Mouse (Mus musculus) heart, postnatal 0 days (tissue): ENCODE measurements around the gene Bbs2. TPM values are rescaled to one million over a fixed set of nuclear protein-coding genes. Genes with fewer than 3 reads are reported as not detected.
A peak's percentile ranks its signal among the peaks of the same experiment; 100 is the strongest.

ENCODE experiments used
- ATAC-seq: fragments of 200-750 bp; cut with Nextera tagmentation; 2 replicates; pipeline ENCODE4 v1.8.0; 2017; ENCODE audit warnings: low read depth, moderate number of reproducible peaks, moderate library complexity; ENCODE audit not compliant: insufficient read depth
- DNase-seq: peaks from one replicate; pipeline ENCODE4 v3.0.0-alpha.2; 2016; ENCODE audit warnings: low spot score
- H3K27ac ChIP-seq: fragments of 300-500 bp; sonication (generic); 2 replicates; pipeline ENCODE4 v1.5.1; 2014; ENCODE audit warnings: low read depth, mild to moderate bottlenecking
- H3K27me3 ChIP-seq: fragments of 300-500 bp; sonication (generic); 2 replicates; pipeline ENCODE4 v1.6.1; 2014; ENCODE audit warnings: low read length, mixed read lengths; ENCODE audit not compliant: control insufficient read depth, insufficient read depth
- H3K36me3 ChIP-seq: fragments of 300-500 bp; sonication (generic); replicated peaks from 2 replicates; pipeline ENCODE4 v1.6.1; 2014; ENCODE audit warnings: low read length, mixed read lengths; ENCODE audit not compliant: control insufficient read depth, insufficient read depth
- H3K4me1 ChIP-seq: fragments of 300-500 bp; sonication (generic); 2 replicates; pipeline ENCODE4 v1.6.1; 2014; ENCODE audit warnings: antibody characterized with exemption; ENCODE audit not compliant: control insufficient read depth, insufficient read depth
- H3K4me2 ChIP-seq: fragments of 300-500 bp; sonication (generic); 2 replicates; pipeline ENCODE4 v1.6.1; 2014; ENCODE audit warnings: low read depth, mild to moderate bottlenecking, low read length, moderate library complexity
- H3K4me3 ChIP-seq: fragments of 300-500 bp; sonication (generic); 2 replicates; pipeline ENCODE4 v1.5.1; 2014; ENCODE audit warnings: low read depth, low read length
- H3K9ac ChIP-seq: fragments of 300-500 bp; sonication (generic); replicated peaks from 2 replicates; pipeline ENCODE4 v1.6.1; 2014; ENCODE audit warnings: low read depth, low read length, mixed read lengths
- H3K9me3 ChIP-seq: fragments of 300-500 bp; sonication (generic); replicated peaks from 2 replicates; pipeline ENCODE4 v1.6.1; 2016; ENCODE audit warnings: low read length; ENCODE audit not compliant: control insufficient read depth
- CTCF ChIP-seq: IDR thresholded peaks from 2 replicates; pipeline ENCODE4 v1.5.1; 2016; ENCODE audit warnings: antibody characterized with exemption, control low read depth, low read depth
- EP300 ChIP-seq: IDR thresholded peaks from 2 replicates; pipeline ENCODE4 v1.6.1; 2016; ENCODE audit warnings: antibody characterized with exemption, low read depth
- WGBS: fragments of 180-500 bp; shearing (Covaris S2); extraction: QIAGEN DNeasy Blood & Tissue Kit; methylation state at CpG from one replicate; pipeline ENCODE4 v1.1.7; 2014; 5-methylcytosine and 5-hydroxymethylcytosine counted together
- polyA plus RNA-seq: library from polyadenylated mRNA; unstranded; fragments of >200 nt; fragmentation: Nextera tagmentation; extraction: Ambion mirVana; gene quantifications from 2 replicates; pipeline ENCODE4 v1.2.1, GENCODE M21; 2015
- total RNA-seq: library from RNA; depleted of rRNA; stranded (reverse); fragments of >200 nt; gene quantifications from 2 replicates; pipeline ENCODE4 v1.2.3, GENCODE M21; 2014; ENCODE audit warnings: low replicate concordance

Bbs2 gene
- total and polyA plus RNA-seq, 2 experiments from 2014 or later = 9.1 to 10.1 TPM

DNA sequence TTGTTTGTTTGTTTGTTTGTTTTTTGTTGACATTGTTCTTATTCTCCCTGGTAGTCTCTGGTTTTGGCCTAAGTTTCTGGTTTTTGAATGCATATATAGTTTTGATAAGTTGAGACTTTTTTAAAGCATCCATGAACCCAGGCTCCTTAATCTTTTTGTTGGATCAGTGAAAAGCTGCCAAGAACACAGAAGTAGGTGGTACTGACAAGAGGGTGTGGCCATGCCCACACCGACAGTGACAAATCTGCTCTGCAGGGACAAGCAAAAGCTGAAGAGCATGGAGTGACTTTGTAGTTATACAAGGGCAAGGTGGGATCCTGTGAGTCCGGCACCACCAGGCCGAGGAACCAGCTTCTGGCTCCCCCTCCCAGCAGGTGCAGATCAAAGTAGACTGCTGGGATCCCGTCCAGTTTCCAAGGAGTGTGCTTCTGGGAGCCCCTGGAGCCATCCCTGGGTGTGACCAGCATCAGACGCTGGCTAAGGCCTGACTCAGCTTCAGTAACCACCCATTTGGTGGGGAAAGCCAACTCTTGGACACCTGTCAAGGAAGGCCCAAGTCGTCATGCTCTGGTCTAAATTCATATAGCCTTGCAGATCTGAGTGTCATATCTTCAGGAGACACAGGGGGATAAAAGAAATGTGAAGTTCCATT is 11.9 kb upstream of the Bbs2 start:
- no peak for TF ChIP-seq CTCF
- no peak for TF ChIP-seq EP300
- ATAC-seq = no peak

DNA sequence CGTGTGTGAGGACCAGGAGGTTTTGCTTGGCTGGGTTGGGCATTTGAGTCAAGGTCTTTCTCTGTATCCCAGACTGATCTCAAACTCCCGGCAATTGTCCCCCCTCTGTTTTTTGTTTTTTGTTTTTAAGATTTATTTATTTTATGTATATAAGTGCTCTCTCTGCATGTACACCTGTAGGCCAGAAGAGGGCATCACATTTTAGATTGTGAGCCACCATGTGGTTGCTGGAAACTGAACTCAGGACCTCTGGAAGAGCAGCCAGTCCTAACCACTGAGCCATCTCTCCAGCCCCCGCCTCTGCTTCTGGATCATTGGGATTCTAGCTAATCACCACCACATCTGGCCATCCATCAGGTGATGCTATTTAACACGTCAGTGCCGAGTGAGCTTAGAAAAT is 11.1 kb upstream of the Bbs2 start:
- WGBS = 79% methylated on average over 5 of the region's 5 CpGs
- H3K4me1 ChIP-seq = 0 out of 2 replicates have a peak, but pooled peaks cover 3% of the 10 kb centered on the region
- no peaks in the 10 kb centered on the region for H3K9me3 ChIP-seq
- no peak for DNase-seq
- H3K27ac ChIP-seq = no peak overlapping the region
- H3K4me3 ChIP-seq = no peak overlapping the region
- no peak overlapping the region for H3K4me2 ChIP-seq
- no peaks in the 10 kb centered on the region for H3K27me3 ChIP-seq
- ATAC-seq = no peak
- no peaks in the 10 kb centered on the region for H3K36me3 ChIP-seq
- H3K9ac ChIP-seq = no peak overlapping the region
- no peak for TF ChIP-seq EP300
- TF ChIP-seq CTCF = no peak

More for the DNA sequence above, 11.9 kb upstream of the Bbs2 start:
- H3K4me2 ChIP-seq = no peak overlapping the region
- H3K36me3 ChIP-seq = no peaks in the 10 kb centered on the region
- H3K9ac ChIP-seq = no peak overlapping the region
- H3K9me3 ChIP-seq = no peaks in the 10 kb centered on the region
- 58% methylated on average over 6 of the region's 6 CpGs for WGBS
- 0 out of 2 replicates have a peak, but pooled peaks cover 3% of the 10 kb centered on the region for H3K4me1 ChIP-seq
- H3K27ac ChIP-seq = no peak overlapping the region
- no peaks in the 10 kb centered on the region for H3K27me3 ChIP-seq
- no peak for DNase-seq
- no peak overlapping the region for H3K4me3 ChIP-seq

DNA sequence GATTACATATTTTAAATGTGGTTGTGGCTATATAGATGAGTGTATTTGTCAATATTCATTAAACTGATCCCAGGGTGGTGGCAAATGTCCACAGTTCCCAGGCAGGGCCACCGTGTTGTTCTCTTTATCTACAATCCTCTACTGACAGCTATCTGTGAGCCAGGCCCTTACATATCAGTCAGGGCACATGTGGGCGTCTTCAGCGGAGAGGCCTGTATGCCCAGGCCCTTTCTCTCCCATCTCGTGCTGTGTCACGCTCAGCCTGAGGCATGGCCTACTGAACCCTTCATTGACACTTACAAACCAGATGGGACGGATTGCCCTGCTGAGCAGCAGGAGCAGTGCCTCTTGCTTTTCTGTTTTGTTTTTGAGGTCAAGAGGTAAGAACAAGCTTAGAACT is 10.7 kb upstream of the Bbs2 start:
- H3K27me3 ChIP-seq = no peaks in the 10 kb centered on the region

DNA sequence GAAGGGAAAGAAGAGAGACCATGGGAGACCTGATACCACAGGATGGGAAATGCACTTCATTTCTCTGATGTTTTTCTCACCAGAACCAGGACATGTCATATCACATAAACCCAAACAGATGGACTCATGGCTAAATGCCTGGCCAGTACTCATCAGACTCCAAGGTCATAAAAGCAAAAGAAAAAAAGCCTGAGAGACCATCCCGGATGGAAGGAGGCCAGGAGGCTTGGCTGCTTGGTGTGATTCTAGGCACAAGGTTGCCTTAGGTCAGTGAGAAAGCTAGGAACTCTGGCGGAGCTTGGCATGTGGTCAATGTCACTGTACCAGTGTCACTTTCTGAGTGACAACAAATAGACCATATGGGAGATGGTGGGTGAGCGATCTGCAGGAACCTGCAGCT is 9.1 kb upstream of the Bbs2 start:
- Histone ChIP-seq H3K4me2 (no peak overlapping the region), H3K4me3 (no peak overlapping the region), H3K27ac (no peak overlapping the region), H3K9me3 (no peaks in the 10 kb centered on the region), H3K4me1 (0 out of 2 replicates have a peak, but pooled peaks cover 3% of the 10 kb centered on the region), H3K27me3 (no peaks in the 10 kb centered on the region), H3K36me3 (no peaks in the 10 kb centered on the region), H3K9ac (no peak overlapping the region)
- peak; percentile 12 for DNase-seq
- ATAC-seq = no peak
- TF ChIP-seq EP300 (no peak), CTCF (no peak)
- WGBS = 43% methylated on average over 3 of the region's 3 CpGs

More for the DNA sequence above, 10.7 kb upstream of the Bbs2 start:
- ATAC-seq (no peak), DNase-seq (no peak)
- Histone ChIP-seq H3K4me3 (no peak overlapping the region), H3K36me3 (no peaks in the 10 kb centered on the region), H3K27ac (no peak overlapping the region), H3K4me1 (0 out of 2 replicates have a peak, but pooled peaks cover 3% of the 10 kb centered on the region), H3K4me2 (no peak overlapping the region), H3K9me3 (no peaks in the 10 kb centered on the region), H3K9ac (no peak overlapping the region)
- TF ChIP-seq CTCF (no peak), EP300 (no peak)
- 73% methylated on average over 6 of the region's 6 CpGs for WGBS

DNA sequence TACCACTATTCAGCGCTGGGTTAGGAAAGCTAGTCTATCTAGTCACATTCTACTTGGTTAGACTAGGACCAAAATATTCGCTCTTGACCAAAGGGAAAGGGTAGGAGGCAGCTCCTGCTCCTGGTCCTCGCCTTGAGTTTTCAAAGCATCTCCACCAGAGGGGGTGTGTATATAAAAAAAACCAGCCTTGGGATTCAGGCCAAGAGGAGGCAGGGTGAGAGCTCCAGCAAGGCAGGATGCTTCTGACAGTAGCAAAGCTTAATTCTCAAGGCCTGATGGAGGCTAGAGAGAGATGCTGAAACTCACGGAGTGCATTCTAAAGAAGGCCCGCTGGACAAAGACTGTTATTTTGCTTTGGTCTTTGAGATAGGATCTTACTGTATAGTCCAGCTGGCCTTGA is 5.4 kb upstream of the Bbs2 start:
- Histone ChIP-seq H3K9ac (no peak overlapping the region), H3K27ac (no peak overlapping the region), H3K4me2 (no peak overlapping the region), H3K27me3 (no peaks in the 10 kb centered on the region), H3K9me3 (no peaks in the 10 kb centered on the region), H3K4me1 (no peaks in the 10 kb centered on the region), H3K4me3 (no peak overlapping the region), H3K36me3 (no peaks in the 10 kb centered on the region)
- ATAC-seq (no peak), DNase-seq (no peak)
- TF ChIP-seq EP300 (no peak), CTCF (no peak)
- 44% methylated on average over 5 of the region's 5 CpGs for WGBS

DNA sequence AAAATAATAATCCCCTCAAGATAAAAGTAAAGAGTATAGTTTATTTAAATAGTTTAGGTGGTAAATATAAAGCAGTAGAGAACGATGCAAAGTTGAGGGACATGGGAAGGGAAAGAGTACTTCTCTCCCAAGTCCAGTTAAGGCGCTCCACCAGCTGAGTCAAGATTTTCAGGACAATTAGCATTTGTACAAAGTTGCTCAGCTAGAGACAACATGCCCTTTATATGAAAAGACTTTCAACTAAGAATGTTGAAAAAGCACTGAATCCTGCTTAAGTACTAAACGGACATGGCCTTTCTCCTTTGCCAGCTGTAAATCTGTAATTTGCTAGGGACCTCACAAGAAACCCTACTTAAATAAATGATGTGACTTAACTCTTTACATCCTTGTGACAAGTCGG is 268 bp upstream of the Bbs2 start:
- 49% methylated on average over 4 of the region's 4 CpGs for WGBS
- peaks cover 5% of the 10 kb centered on the region; the same call in 1 of the 2 replicates for H3K4me1 ChIP-seq
- peak overlapping the region; percentile 94 for H3K27ac ChIP-seq
- no peaks in the 10 kb centered on the region for H3K9me3 ChIP-seq
- no peak for TF ChIP-seq CTCF
- TF ChIP-seq EP300 = no peak
- peak overlapping the region; percentile 55 for H3K4me3 ChIP-seq
- no peak for ATAC-seq
- peak overlapping the region; percentile 64 for H3K4me2 ChIP-seq
- no peaks in the 10 kb centered on the region for H3K36me3 ChIP-seq
- no peak for DNase-seq
- H3K27me3 ChIP-seq = no peaks in the 10 kb centered on the region
- H3K9ac ChIP-seq = peak overlapping the region; percentile 62
